Mouse (Mus musculus): Measurements from ENCODE around the gene Smim5. TPM values are rescaled to one million over a fixed set of nuclear protein-coding genes. Genes with fewer than 3 reads are reported as not detected.

Smim5 gene
- polyA plus RNA-seq, 1 experiment from 2014 or later, result 5.5 TPM

- Histone ChIP-seq H3K4me2 (peak within 1 kb of the TSS; percentile 78), H3K9me3 (no peaks in the 10 kb centered on the region), H3K9ac (peak within 1 kb of the TSS; percentile 78), H3K4me3 (replicated peaks) (peak within 1 kb of the TSS; percentile 94), H3K27ac (peak within 1 kb of the TSS; percentile 38; the same call in 1 of the 2 replicates), H3K36me3 (0 out of 2 replicates have a peak, but pooled peaks cover 4% of the 10 kb centered on the region), H3K27me3 (replicated peaks) (no peaks in the 10 kb centered on the region), H3K4me1 (peaks cover 20% of the 10 kb centered on the region)
- peak; percentile 100 for ATAC-seq (ENCODE audit: insufficient read depth, low FRiP score, low read depth)
- under 1% methylated on average over 28 of the region's 28 CpGs for WGBS
Measured at GRCm38 (mm10) chr11:115933108-115933746, 33.5 kb downstream of the Smim5 start, which contains the start of the genes Sap30bp and Recql5. Gene Sap30bp, plus strand, starts transcription at chr11:115933282. Gene Recql5, minus strand, starts transcription at chr11:115933477.

GRCm38 (mm10) chr11:115933747-115934110 lies 34.0 kb downstream of the Smim5 start:
- Histone ChIP-seq H3K4me2 (peak overlapping the region; percentile 78), H3K27ac (peak overlapping the region; percentile 38; the same call in 1 of the 2 replicates), H3K9me3 (no peaks in the 10 kb centered on the region), H3K9ac (peak overlapping the region; percentile 78), H3K4me1 (peaks cover 20% of the 10 kb centered on the region), H3K4me3 (replicated peaks) (peak overlapping the region; percentile 94), H3K27me3 (replicated peaks) (no peaks in the 10 kb centered on the region), H3K36me3 (peaks cover 7% of the 10 kb centered on the region; the same call in 1 of the 2 replicates)
- WGBS, result under 1% methylated on average over 16 of the region's 16 CpGs
- peak; percentile 23; the same call in 1 of the 2 replicates for ATAC-seq (ENCODE audit: insufficient read depth, low FRiP score, low read depth)

- H3K27ac ChIP-seq, result no peak overlapping the region
- peaks cover 31% of the 10 kb centered on the region for H3K36me3 ChIP-seq
- 32% methylated on average over 6 of the region's 6 CpGs for WGBS
- H3K9me3 ChIP-seq, result no peaks in the 10 kb centered on the region
- H3K4me3 ChIP-seq (replicated peaks), result no peak overlapping the region
- peaks cover 2% of the 10 kb centered on the region for H3K4me1 ChIP-seq
- no peak overlapping the region for H3K4me2 ChIP-seq
- no peaks in the 10 kb centered on the region for H3K27me3 ChIP-seq (replicated peaks)
- no peak for ATAC-seq (ENCODE audit: insufficient read depth, low FRiP score, low read depth)
- H3K9ac ChIP-seq, result no peak overlapping the region
Measured at GRCm38 (mm10) chr11:115939690-115940329, 40.0 kb downstream of the Smim5 start.

GRCm38 (mm10) chr11:115941980-115942379 lies 42.2 kb downstream of the Smim5 start:
- Histone ChIP-seq H3K4me2 (no peak overlapping the region), H3K27me3 (replicated peaks) (no peaks in the 10 kb centered on the region), H3K9me3 (no peaks in the 10 kb centered on the region), H3K4me3 (replicated peaks) (no peak overlapping the region), H3K9ac (no peak overlapping the region), H3K4me1 (no peaks in the 10 kb centered on the region), H3K27ac (no peak overlapping the region), H3K36me3 (peaks cover 36% of the 10 kb centered on the region)
- WGBS, result 79% methylated on average over 7 of the region's 7 CpGs
- ATAC-seq (ENCODE audit: insufficient read depth, low FRiP score, low read depth), result no peak

GRCm38 (mm10) chr11:115945247-115945646 lies 45.5 kb downstream of the Smim5 start:
- Histone ChIP-seq H3K9me3 (no peaks in the 10 kb centered on the region), H3K36me3 (peaks cover 33% of the 10 kb centered on the region), H3K4me1 (no peaks in the 10 kb centered on the region), H3K4me2 (no peak overlapping the region), H3K27ac (peak overlapping the region; percentile 3; the same call in 1 of the 2 replicates), H3K4me3 (replicated peaks) (no peak overlapping the region), H3K9ac (no peak overlapping the region), H3K27me3 (replicated peaks) (no peaks in the 10 kb centered on the region)
- 80% methylated on average over 8 of the region's 8 CpGs for WGBS
- ATAC-seq (ENCODE audit: insufficient read depth, low FRiP score, low read depth), result no peak

- peak; percentile 32; the same call in 1 of the 2 replicates for ATAC-seq (ENCODE audit: insufficient read depth, low FRiP score, low read depth)
- H3K36me3 ChIP-seq, result peaks cover 32% of the 10 kb centered on the region
Measured at GRCm38 (mm10) chr11:115946221-115946828, 46.6 kb downstream of the Smim5 start.

GRCm38 (mm10) chr11:115948316-115948715 lies 48.5 kb downstream of the Smim5 start:
- H3K27ac ChIP-seq, result no peak overlapping the region
- no peak overlapping the region for H3K9ac ChIP-seq
- H3K4me3 ChIP-seq (replicated peaks), result no peak overlapping the region
- 91% methylated on average over 9 of the region's 9 CpGs for WGBS
- no peaks in the 10 kb centered on the region for H3K9me3 ChIP-seq
- H3K4me2 ChIP-seq, result no peak overlapping the region
- no peak for ATAC-seq (ENCODE audit: insufficient read depth, low FRiP score, low read depth)
- H3K36me3 ChIP-seq, result peaks cover 30% of the 10 kb centered on the region; the same call in 1 of the 2 replicates
- no peaks in the 10 kb centered on the region for H3K4me1 ChIP-seq
- no peaks in the 10 kb centered on the region for H3K27me3 ChIP-seq (replicated peaks)

More at GRCm38 (mm10) chr11:115946221-115946828, 46.6 kb downstream of the Smim5 start:
- H3K9ac ChIP-seq, result no peak overlapping the region
- 80% methylated on average over 9 of the region's 9 CpGs for WGBS
- no peaks in the 10 kb centered on the region for H3K4me1 ChIP-seq
- no peak overlapping the region for H3K4me2 ChIP-seq
- H3K9me3 ChIP-seq, result no peaks in the 10 kb centered on the region
- H3K4me3 ChIP-seq (replicated peaks), result no peak overlapping the region
- H3K27me3 ChIP-seq (replicated peaks), result no peaks in the 10 kb centered on the region
- H3K27ac ChIP-seq, result peak overlapping the region; percentile 69

GRCm38 (mm10) chr11:115950719-115951118 lies 51.0 kb downstream of the Smim5 start:
- WGBS, result 80% methylated on average over 2 of the region's 2 CpGs
- ATAC-seq (ENCODE audit: insufficient read depth, low FRiP score, low read depth), result no peak
- H3K36me3 ChIP-seq, result peaks cover 28% of the 10 kb centered on the region; the same call in 1 of the 2 replicates
- H3K27ac ChIP-seq, result no peak overlapping the region
- no peaks in the 10 kb centered on the region for H3K9me3 ChIP-seq
- no peak overlapping the region for H3K4me3 ChIP-seq (replicated peaks)
- no peak overlapping the region for H3K9ac ChIP-seq
- no peak overlapping the region for H3K4me2 ChIP-seq
- H3K4me1 ChIP-seq, result peaks cover 11% of the 10 kb centered on the region
- H3K27me3 ChIP-seq (replicated peaks), result no peaks in the 10 kb centered on the region

GRCm38 (mm10) chr11:115954712-115955111 lies 54.9 kb downstream of the Smim5 start:
- Histone ChIP-seq H3K27ac (peak overlapping the region; percentile 88), H3K9ac (no peak overlapping the region), H3K4me3 (replicated peaks) (no peak overlapping the region), H3K4me1 (peaks cover 23% of the 10 kb centered on the region), H3K4me2 (no peak overlapping the region), H3K9me3 (no peaks in the 10 kb centered on the region), H3K27me3 (replicated peaks) (no peaks in the 10 kb centered on the region), H3K36me3 (peaks cover 22% of the 10 kb centered on the region)
- no peak for ATAC-seq (ENCODE audit: insufficient read depth, low FRiP score, low read depth)
- WGBS, result 83% methylated on average over 5 of the region's 5 CpGs

- WGBS, result 60% methylated on average over 10 of the region's 10 CpGs
- H3K9ac ChIP-seq, result no peak overlapping the region
- no peaks in the 10 kb centered on the region for H3K27me3 ChIP-seq (replicated peaks)
- peaks cover 23% of the 10 kb centered on the region for H3K4me1 ChIP-seq
- H3K36me3 ChIP-seq, result peaks cover 27% of the 10 kb centered on the region
- no peak overlapping the region for H3K4me2 ChIP-seq
- ATAC-seq (ENCODE audit: insufficient read depth, low FRiP score, low read depth), result peak; percentile 55
- H3K4me3 ChIP-seq (replicated peaks), result no peak overlapping the region
- H3K9me3 ChIP-seq, result no peaks in the 10 kb centered on the region
- peak overlapping the region; percentile 88 for H3K27ac ChIP-seq
Measured at GRCm38 (mm10) chr11:115955195-115955858, 55.6 kb downstream of the Smim5 start.
